Mouse (Mus musculus): ENCODE measurements around the gene Aif1.
"Not testable (repeated sequence)": the region's sequence is repeated elsewhere in the genome, so short reads cannot be mapped to it uniquely, and the experiment has no call there.

Aif1 gene

GRCm38 (mm10) chr17:35146139-35146538, 29.7 kb downstream of the Aif1 start:
- DNase-seq (ENCODE audit: low read depth), result no peak

- DNase-seq (ENCODE audit: low read depth), result no peak
These were observed 33.9 kb downstream of the Aif1 start for GRCm38 (mm10) chr17:35141971-35142370.

GRCm38 (mm10) chr17:35140490-35140996, 35.3 kb downstream of the Aif1 start:
- no peak for DNase-seq (ENCODE audit: low read depth)

GRCm38 (mm10) chr17:35139269-35139668, 36.6 kb downstream of the Aif1 start:
- DNase-seq (ENCODE audit: low read depth), result no peak

- DNase-seq (ENCODE audit: low read depth), result no peak
These were observed 40.1 kb downstream of the Aif1 start for GRCm38 (mm10) chr17:35135591-35136320.

- peak; percentile 79 for DNase-seq (ENCODE audit: low read depth)
These were observed 40.9 kb downstream of the Aif1 start, which contains the start of gene Bag6 for GRCm38 (mm10) chr17:35134801-35135590. Gene Bag6, plus strand, starts transcription at chr17:35135178.

GRCm38 (mm10) chr17:35133517-35133916, 42.4 kb downstream of the Aif1 start:
- no peak for DNase-seq (ENCODE audit: low read depth)

- no peak for DNase-seq (ENCODE audit: low read depth)
These were observed 43.7 kb downstream of the Aif1 start for GRCm38 (mm10) chr17:35132174-35132560.

GRCm38 (mm10) chr17:35131500-35132173, 44.2 kb downstream of the Aif1 start, which contains the start of gene Apom:
Gene Apom, minus strand, starts transcription at chr17:35132050.
- DNase-seq (ENCODE audit: low read depth), result no peak

- no peak for DNase-seq (ENCODE audit: low read depth)
These were observed 44.8 kb downstream of the Aif1 start for GRCm38 (mm10) chr17:35131038-35131437.

GRCm38 (mm10) chr17:35128996-35129395, 46.9 kb downstream of the Aif1 start:
- no peak for DNase-seq (ENCODE audit: low read depth)

- no peak for DNase-seq (ENCODE audit: low read depth)
These were observed 48.9 kb downstream of the Aif1 start for GRCm38 (mm10) chr17:35127017-35127416.

- no peak for DNase-seq (ENCODE audit: low read depth)
These were observed 49.7 kb downstream of the Aif1 start, which contains the start of gene D17H6S53E for GRCm38 (mm10) chr17:35126206-35126611. Gene D17H6S53E, plus strand, starts transcription at chr17:35126373.

GRCm38 (mm10) chr17:35125578-35125977, 50.3 kb downstream of the Aif1 start:
- no peak for DNase-seq (ENCODE audit: low read depth)

GRCm38 (mm10) chr17:35125081-35125480, 50.8 kb downstream of the Aif1 start:
- no peak for DNase-seq (ENCODE audit: low read depth)

- not testable (repeated sequence) for DNase-seq (ENCODE audit: low read depth)
These were observed 51.5 kb downstream of the Aif1 start for GRCm38 (mm10) chr17:35124261-35124896.

GRCm38 (mm10) chr17:35123287-35123686, 52.6 kb downstream of the Aif1 start:
- DNase-seq (ENCODE audit: low read depth), result not testable (repeated sequence)

- peak; percentile 20 for DNase-seq (ENCODE audit: low read depth)
These were observed 54.0 kb downstream of the Aif1 start, which contains the start of gene Csnk2b for GRCm38 (mm10) chr17:35121871-35122303. Gene Csnk2b, minus strand, starts transcription at chr17:35122053.

- peak; percentile 97 for DNase-seq (ENCODE audit: low read depth)
These were observed 54.6 kb downstream of the Aif1 start, which contains the start of gene Gpank1 for GRCm38 (mm10) chr17:35121143-35121799. Gene Gpank1, plus strand, starts transcription at chr17:35121455.
